Mouse (Mus musculus) mouse trophoblast stem cell (cell line): ENCODE data around the gene Mthfd1l.

Experiments used
- in situ Hi-C, 2 experiments: fragments of 300-500 bp; cut with MseI, MboI; formaldehyde crosslinking; loops; 2 replicates in 1 of 2; 3 replicates in 1 of 2; pipeline ENCODE4 v1.15.1; 2025

Mthfd1l gene

GRCm38 (mm10) chr10:4078220-4078840 lies 105.4 kb downstream of the Mthfd1l start:
- in situ Hi-C loops, result no loop called here

DNA sequence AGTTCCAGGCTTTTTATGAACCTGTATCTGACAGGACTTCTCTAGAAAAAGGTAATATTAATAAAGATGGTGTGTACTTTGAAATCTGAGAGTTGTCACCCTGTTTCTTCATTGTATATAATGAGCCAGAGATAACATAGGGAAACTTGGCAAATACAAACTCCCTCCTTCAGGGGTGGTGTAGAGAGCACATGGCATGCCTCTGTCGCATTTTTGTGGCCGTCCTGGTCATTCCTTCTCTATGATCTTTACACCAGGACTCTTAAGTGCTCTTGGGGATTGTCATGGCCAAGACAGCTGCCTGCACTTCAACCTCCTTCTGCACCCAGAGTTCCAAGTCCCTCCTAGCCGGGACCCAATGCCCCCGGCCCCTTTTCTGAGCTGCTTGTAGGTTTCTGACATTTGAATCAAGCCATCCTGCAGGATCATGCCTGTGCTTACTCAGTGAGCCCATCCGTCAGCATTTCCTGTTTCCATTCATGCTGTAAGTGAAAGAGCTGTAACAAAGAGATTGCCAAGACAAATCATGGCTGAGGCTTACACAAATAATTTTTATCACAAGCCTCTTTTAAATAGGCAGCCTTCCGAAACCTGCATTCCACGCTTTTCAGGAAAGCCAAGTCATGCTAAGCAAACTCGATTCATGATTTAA lies 106.2 kb downstream of the Mthfd1l start:
- in situ Hi-C loops, result no loop called here

GRCm38 (mm10) chr10:4079643-4080244 lies 106.8 kb downstream of the Mthfd1l start:
- in situ Hi-C loops, result no loop called here

- in situ Hi-C loops, result no loop called here
Measured at GRCm38 (mm10) chr10:4083609-4084008, 110.7 kb downstream of the Mthfd1l start.

DNA sequence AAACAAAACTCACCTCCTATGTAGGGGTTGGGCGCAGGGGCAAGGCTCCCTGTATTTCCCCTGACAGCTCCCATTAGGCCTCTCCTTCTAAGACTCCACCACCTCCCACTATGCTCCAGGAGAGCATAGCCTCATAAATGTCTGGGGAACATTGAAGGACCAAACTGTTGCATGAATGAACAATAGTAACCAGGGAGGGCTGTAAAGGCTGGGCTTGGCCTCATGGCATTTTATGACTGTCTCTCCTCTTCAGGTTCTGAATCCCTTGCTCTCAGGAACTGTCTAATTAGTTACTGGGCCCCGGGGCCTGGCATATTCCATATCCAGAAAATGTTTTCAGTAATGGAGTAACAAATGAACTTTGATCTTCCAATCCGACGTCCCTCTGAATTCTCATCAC lies 112.0 kb downstream of the Mthfd1l start:
- in situ Hi-C loops, result no loop called here

- in situ Hi-C loops, result no loop called here
Measured at GRCm38 (mm10) chr10:4085363-4086141, 112.6 kb downstream of the Mthfd1l start.

- in situ Hi-C loops, result no loop called here
Measured at GRCm38 (mm10) chr10:4087563-4087962, 114.6 kb downstream of the Mthfd1l start.

DNA sequence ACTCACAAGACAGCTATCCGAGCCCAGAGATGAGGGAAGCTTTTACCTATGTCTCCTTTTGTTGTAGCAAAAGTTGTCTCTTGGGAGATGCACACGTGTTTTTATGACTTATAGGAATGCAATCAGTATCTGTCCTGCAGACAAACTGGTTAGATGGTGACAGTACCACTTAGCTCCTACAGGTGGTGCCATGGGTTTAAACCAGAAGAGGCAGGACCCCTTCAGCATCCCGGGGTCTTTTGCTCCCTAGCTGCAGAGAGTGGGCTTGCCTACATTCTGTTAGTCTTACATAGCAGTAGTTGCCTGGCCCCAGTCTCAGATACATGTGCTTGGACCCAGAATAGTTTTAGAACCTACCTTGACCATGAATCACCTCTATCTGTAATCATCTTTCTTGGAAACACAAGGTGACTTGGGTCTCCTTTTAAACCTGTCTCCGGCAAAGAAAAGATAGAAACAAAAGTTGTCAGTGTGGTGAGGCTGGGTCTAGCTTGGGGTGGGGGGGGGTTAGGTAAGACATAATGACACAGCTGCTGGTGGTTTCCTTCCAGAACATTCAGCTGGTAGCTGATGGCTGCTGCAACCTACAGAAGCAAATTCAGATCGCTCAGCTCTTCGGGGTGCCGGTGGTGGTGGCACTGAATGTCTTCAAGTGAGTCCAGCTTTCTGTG lies 116.0 kb downstream of the Mthfd1l start:
- in situ Hi-C loops, result no loop called here

GRCm38 (mm10) chr10:4089885-4090284 lies 117.0 kb downstream of the Mthfd1l start:
- in situ Hi-C loops, result no loop called here

GRCm38 (mm10) chr10:4092990-4093389 lies 120.1 kb downstream of the Mthfd1l start:
- in situ Hi-C loops, result no loop called here

- in situ Hi-C loops, result no loop called here
Measured at GRCm38 (mm10) chr10:4094093-4094817, 121.3 kb downstream of the Mthfd1l start.

DNA sequence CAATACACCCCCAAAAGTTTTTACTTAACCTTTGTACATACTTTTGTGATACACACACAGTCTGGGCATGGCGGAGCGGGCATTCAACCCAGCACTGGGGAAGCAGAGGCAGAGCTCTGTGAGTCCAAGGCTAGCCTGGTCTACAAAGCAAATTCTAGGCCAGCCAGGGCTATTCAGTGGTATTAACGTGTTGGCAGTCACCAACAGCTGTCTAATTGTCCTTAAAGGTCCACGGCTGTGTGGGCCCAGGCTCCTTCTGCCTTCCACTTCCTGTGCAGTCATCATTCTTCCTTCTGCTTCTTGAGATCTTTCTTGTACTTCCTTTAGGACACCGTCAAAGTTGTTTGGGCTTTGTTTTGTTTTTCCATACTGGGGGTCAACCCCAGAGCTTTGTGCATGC lies 123.2 kb downstream of the Mthfd1l start:
- in situ Hi-C loops, result no loop called here

- in situ Hi-C loops, result no loop called here
Measured at GRCm38 (mm10) chr10:4100007-4100406, 127.1 kb downstream of the Mthfd1l start.

- in situ Hi-C loops, result no loop called here
Measured at GRCm38 (mm10) chr10:4105676-4106528, 133.0 kb downstream of the Mthfd1l start.

- in situ Hi-C loops, result no loop called here
Measured at GRCm38 (mm10) chr10:4107661-4108338, 134.9 kb downstream of the Mthfd1l start.

DNA sequence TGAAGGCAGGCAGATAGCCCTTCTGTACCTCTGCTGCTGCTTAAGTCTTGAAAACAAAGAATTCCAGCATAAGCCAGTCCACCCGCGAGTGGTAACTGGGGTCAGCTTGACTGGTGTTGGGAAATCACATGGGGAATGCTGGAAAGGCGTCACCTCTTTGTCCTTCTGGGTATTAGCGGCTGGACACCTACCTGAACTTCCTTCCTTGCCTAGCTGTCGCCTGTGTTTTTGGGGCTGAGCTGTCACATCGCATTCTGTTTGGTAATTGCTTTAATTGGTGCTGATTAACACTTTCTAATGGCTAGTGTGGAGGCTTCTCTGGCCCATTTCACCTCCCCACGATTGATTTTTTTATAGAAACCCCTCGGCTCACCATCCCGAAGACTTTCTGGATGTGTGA lies 135.5 kb downstream of the Mthfd1l start:
- in situ Hi-C loops, result no loop called here

DNA sequence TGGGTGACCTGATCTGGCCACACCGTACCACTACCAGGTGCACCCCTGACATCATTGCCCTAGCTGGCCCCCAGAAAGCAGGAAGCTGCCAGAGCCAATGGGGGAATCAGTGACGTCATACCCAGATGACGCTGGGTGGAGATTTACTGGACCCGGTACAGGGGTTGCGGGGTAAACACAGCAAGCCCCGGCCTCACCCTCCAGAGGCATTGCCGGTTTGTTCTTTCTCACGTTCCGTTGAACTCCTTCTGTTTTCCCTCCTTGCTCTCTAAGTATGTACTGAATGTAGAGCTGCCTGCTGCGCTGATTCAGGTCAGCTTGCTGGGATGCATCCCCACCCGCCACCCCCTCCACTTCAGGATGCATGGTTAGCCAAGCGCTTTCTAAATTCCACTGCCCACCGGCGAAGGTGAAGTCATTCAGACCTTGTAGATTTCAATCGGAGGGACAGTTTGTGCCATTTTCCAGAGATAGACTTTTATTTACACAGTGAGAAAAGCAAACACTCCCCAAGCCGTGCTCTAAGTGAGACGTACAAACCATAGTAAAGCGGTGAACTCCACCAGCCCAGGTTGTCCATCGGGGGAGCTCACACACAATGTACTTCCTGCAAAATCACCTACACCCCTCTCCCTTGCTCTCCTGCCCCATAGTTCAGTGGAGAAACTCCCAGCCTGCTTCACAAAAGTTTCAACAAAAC lies 138.3 kb downstream of the Mthfd1l start:
- in situ Hi-C loops, result no loop called here

DNA sequence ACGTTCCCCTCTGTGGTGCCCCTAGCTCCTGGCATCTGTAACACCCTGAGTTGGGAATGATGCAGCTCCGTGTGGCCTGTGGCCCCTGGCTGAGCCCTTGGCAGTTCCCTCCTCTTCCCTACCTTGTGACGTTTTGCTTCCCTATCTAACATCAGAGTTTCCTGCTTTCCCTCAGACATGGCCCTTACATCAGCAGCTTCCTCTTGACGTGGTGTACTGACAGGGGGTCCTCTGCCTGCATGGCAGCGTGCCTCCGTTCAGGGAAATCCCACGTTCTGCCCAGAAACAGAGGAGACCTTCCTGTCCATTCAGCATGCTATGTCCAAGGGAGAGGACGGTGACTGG lies 138.8 kb downstream of the Mthfd1l start:
- in situ Hi-C loops, result no loop called here
